Mouse (Mus musculus) liver, embryonic 13.5 days (tissue): Measurements from ENCODE around the gene Gmppa. TPM values are rescaled to one million over a fixed set of nuclear protein-coding genes. Genes with fewer than 3 reads are reported as not detected.

Source experiments
- ATAC-seq: fragments of 200-750 bp; cut with Nextera tagmentation; 2 replicates; pipeline ENCODE4 v1.8.0; 2017; ENCODE audit warnings: low read depth, mild to moderate bottlenecking, moderate number of reproducible peaks, moderate library complexity
- DNase-seq: peaks from one replicate; pipeline ENCODE4 v3.0.0; 2022
- H3K27ac ChIP-seq: fragments of 300-500 bp; sonication (generic); 2 replicates; pipeline ENCODE4 v1.5.1; 2015; ENCODE audit warnings: moderate library complexity, mild to moderate bottlenecking, inconsistent platforms
- H3K27me3 ChIP-seq: fragments of 300-500 bp; sonication (generic); 2 replicates; pipeline ENCODE4 v1.6.1; 2015; ENCODE audit warnings: mild to moderate bottlenecking, inconsistent platforms
- H3K36me3 ChIP-seq: fragments of 300-500 bp; sonication (generic); 2 replicates; pipeline ENCODE4 v1.6.1; 2015; ENCODE audit warnings: mild to moderate bottlenecking, inconsistent platforms
- H3K4me1 ChIP-seq: fragments of 300-500 bp; sonication (generic); replicated peaks from 2 replicates; pipeline ENCODE4 v1.6.1; 2015; ENCODE audit warnings: inconsistent platforms
- H3K4me2 ChIP-seq: fragments of 300-500 bp; sonication (generic); 2 replicates; pipeline ENCODE4 v1.6.1; 2015; ENCODE audit warnings: inconsistent platforms, mild to moderate bottlenecking, moderate library complexity
- H3K4me3 ChIP-seq: fragments of 300-500 bp; sonication (generic); replicated peaks from 2 replicates; pipeline ENCODE4 v1.5.1; 2015; ENCODE audit warnings: mild to moderate bottlenecking, inconsistent platforms
- H3K9ac ChIP-seq: fragments of 300-500 bp; sonication (generic); 2 replicates; pipeline ENCODE4 v1.6.1; 2015; ENCODE audit warnings: mild to moderate bottlenecking, inconsistent platforms
- H3K9me3 ChIP-seq: fragments of 300-500 bp; sonication (generic); replicated peaks from 2 replicates; pipeline ENCODE4 v1.6.1; 2016; ENCODE audit warnings: inconsistent platforms
- WGBS: fragments of 180-500 bp; shearing (Covaris S2); methylation state at CpG from one replicate; pipeline ENCODE4 v1.1.7; 2015; ENCODE audit not compliant: insufficient replicate concordance; 5-methylcytosine and 5-hydroxymethylcytosine counted together
- polyA plus RNA-seq: library from polyadenylated mRNA; unstranded; fragments of >200 nt; fragmentation: Nextera tagmentation; extraction: Ambion mirVana; gene quantifications from 2 replicates; pipeline ENCODE4 v1.2.1, GENCODE M21; 2015

The Gmppa gene
- polyA plus RNA-seq, 1 experiment from 2014 or later, result 37.1 TPM

- H3K4me2 ChIP-seq, result no peak overlapping the region
- peaks cover 12% of the 10 kb centered on the region for H3K4me1 ChIP-seq
- no peak overlapping the region for H3K9ac ChIP-seq
- H3K4me3 ChIP-seq, result no peak overlapping the region
- H3K27ac ChIP-seq, result no peak overlapping the region
- H3K9me3 ChIP-seq, result no peaks in the 10 kb centered on the region
- no peak for DNase-seq
- ATAC-seq, result no peak
- H3K36me3 ChIP-seq, result no peaks in the 10 kb centered on the region
- 80% methylated on average over 34 of the region's 34 CpGs for WGBS
- peaks cover 63% of the 10 kb centered on the region for H3K27me3 ChIP-seq
Observed at GRCm38 (mm10) chr1:75490785-75491551, 55.2 kb downstream of the Gmppa start.

GRCm38 (mm10) chr1:75492579-75493170, 56.9 kb downstream of the Gmppa start:
- 50% methylated on average over 24 of the region's 24 CpGs for WGBS
- H3K27ac ChIP-seq, result no peak overlapping the region

More at GRCm38 (mm10) chr1:75492579-75493170, 56.9 kb downstream of the Gmppa start:
- Histone ChIP-seq H3K4me2 (no peak overlapping the region), H3K4me3 (no peak overlapping the region), H3K4me1 (0 out of 2 replicates have a peak, but pooled peaks cover under 1% of the 10 kb centered on the region), H3K9me3 (no peaks in the 10 kb centered on the region), H3K27me3 (peaks cover 46% of the 10 kb centered on the region), H3K9ac (no peak overlapping the region), H3K36me3 (0 out of 2 replicates have a peak, but pooled peaks cover under 1% of the 10 kb centered on the region)
- ATAC-seq (no peak), DNase-seq (no peak)

Other genes starting within 250 kb of the Gmppa start
- gene Ankzf1, start 243.8 kb upstream of the Gmppa start, polyA plus RNA-seq, result 9.3 and 9.9 TPM in 2 replicates
- 18.2 and 21.0 TPM in 2 replicates for gene Atg9a, start 243.7 kb upstream of the Gmppa start, polyA plus RNA-seq
- gene Glb1l, start 225.1 kb upstream of the Gmppa start, polyA plus RNA-seq, result 3.8 and 5.0 TPM in 2 replicates
- 90.7 and 90.8 TPM in 2 replicates for gene Stk16, start 225.1 kb upstream of the Gmppa start, polyA plus RNA-seq
- gene Tuba4a, start 216.1 kb upstream of the Gmppa start, polyA plus RNA-seq, result 456 and 508 TPM in 2 replicates
- not detected in 2 replicates for gene A630095N17Rik, start 203.8 kb upstream of the Gmppa start, polyA plus RNA-seq
- 31.2 and 34.7 TPM in 2 replicates for gene Dnajb2, start 199.5 kb upstream of the Gmppa start, polyA plus RNA-seq
- 0.17 and 0.24 TPM in 2 replicates for gene Ptprn, start 171.4 kb upstream of the Gmppa start, polyA plus RNA-seq
- not detected in 2 replicates for gene Resp18, start 157.5 kb upstream of the Gmppa start, polyA plus RNA-seq
- gene Dnpep, start 117.9 kb upstream of the Gmppa start, polyA plus RNA-seq, result 53.1 and 58.0 TPM in 2 replicates
- gene Des, start 75.6 kb upstream of the Gmppa start, polyA plus RNA-seq, result 5.0 and 5.1 TPM in 2 replicates
- gene Speg, start 60.6 kb upstream of the Gmppa start, polyA plus RNA-seq, result 10.3 and 10.7 TPM in 2 replicates
- gene Asic4, start 14.5 kb downstream of the Gmppa start, polyA plus RNA-seq, result 0.14 and 0.25 TPM in 2 replicates
- 5.6 and 5.7 TPM in 2 replicates for gene Chpf, start 43.4 kb downstream of the Gmppa start, polyA plus RNA-seq
- gene Tmem198, start 43.6 kb downstream of the Gmppa start, polyA plus RNA-seq, result 0.08 and 0.10 TPM in 2 replicates
- 7.4 and 9.0 TPM in 2 replicates for gene Obsl1, start 70.5 kb downstream of the Gmppa start, polyA plus RNA-seq
- gene Inha, start 71.1 kb downstream of the Gmppa start, polyA plus RNA-seq, result 0.50 and 0.51 TPM in 2 replicates
- gene Stk11ip, start 85.6 kb downstream of the Gmppa start, polyA plus RNA-seq, result 5.5 and 6.2 TPM in 2 replicates
- 0.96 and 1.2 TPM in 2 replicates for gene Slc4a3, start 110.3 kb downstream of the Gmppa start, polyA plus RNA-seq